Mouse (Mus musculus): ENCODE data around the gene Sgms1.

Gene Sgms1

DNA sequence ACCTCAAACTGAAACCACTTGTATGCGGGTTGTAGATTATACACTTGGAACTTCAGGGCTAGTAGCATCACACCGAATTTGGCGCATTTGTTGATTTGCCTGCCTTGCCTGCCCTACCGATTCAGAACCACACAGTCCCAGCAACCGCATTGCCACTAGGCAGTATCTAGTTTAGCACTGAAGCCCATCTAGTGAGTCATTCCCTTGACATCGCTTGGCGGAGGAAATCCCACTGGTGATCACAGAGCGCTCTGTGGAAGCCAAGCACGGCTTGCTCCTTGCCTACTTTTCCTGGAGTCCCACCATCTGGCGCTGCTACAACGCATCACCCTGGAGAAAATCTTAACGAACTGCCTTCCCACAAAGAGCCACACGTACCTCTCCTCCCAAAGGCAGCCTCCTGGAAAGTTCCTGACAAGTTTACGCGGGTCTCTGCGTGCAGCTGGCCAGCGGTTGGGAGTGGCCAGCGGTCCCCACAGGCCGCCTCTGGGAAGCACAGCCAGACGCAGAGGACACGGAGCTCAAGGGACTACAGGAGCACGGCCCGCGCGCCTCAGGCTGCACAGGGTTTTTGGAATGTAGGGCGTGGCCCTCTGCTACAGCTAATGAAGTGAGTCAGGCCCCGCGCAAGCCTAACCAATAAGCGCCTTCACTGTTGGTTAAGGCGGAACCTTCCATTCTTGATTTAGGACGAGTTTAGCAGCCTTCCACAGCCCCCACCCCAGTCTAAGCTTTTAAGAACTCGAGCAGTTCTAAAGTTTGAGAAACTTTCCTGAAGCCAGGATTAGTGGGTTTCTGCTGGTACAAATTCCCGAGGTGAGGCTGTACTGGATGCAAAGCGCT is 178.8 kb downstream of the Sgms1 start:
- DNase-seq (ENCODE audit: low read depth), result peak; percentile 83

GRCm38 (mm10) chr19:32210099-32210449 is 179.4 kb downstream of the Sgms1 start:
- no peak for DNase-seq (ENCODE audit: low read depth)

- no peak for DNase-seq (ENCODE audit: low read depth)
These were observed 187.1 kb downstream of the Sgms1 start for GRCm38 (mm10) chr19:32202131-32203114.

GRCm38 (mm10) chr19:32199861-32200574 is 189.5 kb downstream of the Sgms1 start:
- DNase-seq (ENCODE audit: low read depth), result no peak

GRCm38 (mm10) chr19:32199133-32199532 is 190.4 kb downstream of the Sgms1 start:
- DNase-seq (ENCODE audit: low read depth), result no peak

DNA sequence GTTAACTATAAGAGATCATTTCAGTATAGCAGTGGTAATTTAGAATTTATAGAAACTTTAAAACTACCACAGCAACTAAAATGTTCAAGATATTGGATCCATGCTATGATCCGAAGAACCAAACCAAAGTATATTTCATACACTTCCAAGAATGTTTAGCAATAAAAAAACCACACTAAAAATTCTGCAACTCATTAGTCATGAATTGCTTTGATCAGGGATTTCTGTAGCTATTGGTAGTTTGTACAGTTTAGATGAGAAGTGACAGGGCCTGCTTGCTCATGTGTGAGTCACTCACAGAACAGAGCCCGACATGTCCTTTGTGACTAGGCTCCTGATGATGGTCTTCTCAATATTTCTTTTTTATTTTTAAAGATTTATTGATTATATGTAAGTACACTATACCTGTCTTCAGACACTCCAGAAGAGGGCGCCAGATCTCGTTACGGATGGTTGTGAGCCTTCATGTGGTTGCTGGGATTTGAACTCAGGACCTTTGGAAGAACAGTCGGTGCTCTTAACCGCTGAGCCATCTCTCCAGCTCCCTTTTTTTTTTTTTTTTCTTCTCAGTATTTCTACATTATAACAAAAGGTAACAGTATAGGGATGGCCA is 190.9 kb downstream of the Sgms1 start:
- no peak for DNase-seq (ENCODE audit: low read depth)

- no peak for DNase-seq (ENCODE audit: low read depth)
These were observed 192.3 kb downstream of the Sgms1 start for GRCm38 (mm10) chr19:32196976-32197819.

- DNase-seq (ENCODE audit: low read depth), result no peak
These were observed 193.3 kb downstream of the Sgms1 start for GRCm38 (mm10) chr19:32196222-32196621.

DNA sequence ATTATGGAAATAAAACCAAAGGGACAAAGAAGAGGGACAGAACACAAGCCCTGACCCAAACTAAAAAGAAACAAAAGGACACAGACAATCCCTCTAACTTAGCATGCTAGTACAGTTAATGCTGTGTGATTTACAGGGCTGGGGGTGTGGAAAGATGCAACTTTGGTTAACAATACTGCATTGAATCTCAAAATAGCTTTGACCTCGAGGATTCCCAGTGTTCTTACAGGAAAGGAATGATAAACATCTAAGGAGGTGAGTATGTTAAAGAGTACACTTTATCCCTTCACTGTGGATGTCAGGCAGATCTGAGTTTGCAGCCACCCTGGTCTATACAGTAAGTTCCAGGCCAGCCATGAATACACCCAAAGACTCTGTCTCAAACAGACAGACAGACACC is 194.7 kb downstream of the Sgms1 start:
- DNase-seq (ENCODE audit: low read depth), result no peak

- DNase-seq (ENCODE audit: low read depth), result no peak
These were observed 195.4 kb downstream of the Sgms1 start for GRCm38 (mm10) chr19:32194074-32194473.

DNA sequence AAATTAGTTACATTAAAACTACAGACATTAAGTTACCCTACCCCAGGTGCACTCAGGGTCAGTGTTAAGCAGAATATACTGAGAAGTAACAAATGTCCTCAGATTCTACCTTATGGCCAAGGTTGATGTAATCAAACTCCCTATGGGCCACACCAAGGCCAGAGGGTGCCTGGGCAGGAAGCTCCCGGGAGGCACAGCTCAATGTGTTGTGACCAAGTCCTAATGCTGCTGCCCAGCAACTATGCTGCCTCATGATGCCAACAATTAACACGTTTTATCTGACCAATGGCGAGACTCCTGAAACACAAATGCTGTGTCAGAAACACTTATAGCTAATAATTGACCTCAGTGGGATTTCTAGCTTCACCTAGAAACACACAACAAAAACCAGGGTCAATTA is 197.9 kb downstream of the Sgms1 start:
- no peak for DNase-seq (ENCODE audit: low read depth)

DNA sequence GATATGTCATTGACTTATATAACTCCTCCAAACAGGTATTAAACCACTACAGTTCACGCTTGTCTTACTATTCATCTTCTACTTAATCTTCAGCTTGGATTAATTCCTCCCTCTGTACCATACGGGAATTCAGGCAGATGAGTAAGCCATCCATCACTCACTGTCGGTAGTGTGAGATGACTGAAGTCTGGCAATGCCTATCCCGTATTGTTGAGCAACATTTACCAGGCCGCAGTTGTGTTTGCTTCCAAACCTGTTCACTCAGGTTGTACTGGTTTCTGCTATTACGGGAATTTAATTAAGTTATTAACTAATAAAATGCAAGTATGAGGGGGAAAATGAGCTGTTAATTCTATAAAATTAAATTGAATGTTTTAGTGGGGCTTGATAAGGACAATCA is 199.6 kb downstream of the Sgms1 start:
- no peak for DNase-seq (ENCODE audit: low read depth)

DNA sequence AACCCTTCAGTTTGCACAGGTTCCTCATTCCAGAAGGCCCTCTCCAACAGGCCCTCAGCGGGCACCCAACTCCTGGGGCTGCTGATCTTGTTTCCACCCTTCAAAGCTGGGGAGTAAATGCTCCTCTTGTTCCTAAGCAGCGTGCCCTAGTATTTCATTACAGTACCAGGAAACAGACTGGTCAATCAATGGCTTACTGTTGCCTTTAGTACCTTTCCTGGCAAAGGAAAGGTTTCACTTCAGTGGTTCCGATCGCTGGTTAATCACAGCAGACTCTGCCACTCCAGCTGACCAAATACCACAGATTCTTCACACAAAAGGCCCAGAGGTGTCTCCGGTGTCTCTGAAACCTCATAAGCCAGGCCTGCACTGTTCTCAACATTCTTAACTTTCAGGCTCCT is 200.5 kb downstream of the Sgms1 start:
- DNase-seq (ENCODE audit: low read depth), result no peak

GRCm38 (mm10) chr19:32186594-32187092 is 202.9 kb downstream of the Sgms1 start:
- DNase-seq (ENCODE audit: low read depth), result no peak

DNA sequence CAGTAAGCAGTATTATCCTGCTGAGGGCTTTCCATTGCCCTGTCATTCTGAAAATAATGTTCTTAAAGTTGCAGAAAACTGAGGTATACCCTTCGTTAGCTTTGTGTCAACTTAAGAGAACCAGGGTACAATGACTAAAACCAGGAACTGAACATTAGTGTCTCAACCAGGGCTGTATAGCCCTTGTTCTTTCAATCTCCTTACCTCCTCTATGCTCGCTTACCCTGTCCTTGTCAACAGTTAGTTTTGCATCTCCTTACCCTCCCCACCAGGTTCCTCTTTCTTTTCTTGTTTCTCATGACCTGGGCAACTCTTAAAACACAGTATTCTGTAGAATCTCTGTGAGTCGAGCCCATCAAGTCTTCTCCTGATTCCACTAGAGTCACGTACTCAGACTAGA is 206.5 kb downstream of the Sgms1 start:
- DNase-seq (ENCODE audit: low read depth), result no peak

- no peak for DNase-seq (ENCODE audit: low read depth)
These were observed 207.0 kb downstream of the Sgms1 start for GRCm38 (mm10) chr19:32182471-32182870.

DNA sequence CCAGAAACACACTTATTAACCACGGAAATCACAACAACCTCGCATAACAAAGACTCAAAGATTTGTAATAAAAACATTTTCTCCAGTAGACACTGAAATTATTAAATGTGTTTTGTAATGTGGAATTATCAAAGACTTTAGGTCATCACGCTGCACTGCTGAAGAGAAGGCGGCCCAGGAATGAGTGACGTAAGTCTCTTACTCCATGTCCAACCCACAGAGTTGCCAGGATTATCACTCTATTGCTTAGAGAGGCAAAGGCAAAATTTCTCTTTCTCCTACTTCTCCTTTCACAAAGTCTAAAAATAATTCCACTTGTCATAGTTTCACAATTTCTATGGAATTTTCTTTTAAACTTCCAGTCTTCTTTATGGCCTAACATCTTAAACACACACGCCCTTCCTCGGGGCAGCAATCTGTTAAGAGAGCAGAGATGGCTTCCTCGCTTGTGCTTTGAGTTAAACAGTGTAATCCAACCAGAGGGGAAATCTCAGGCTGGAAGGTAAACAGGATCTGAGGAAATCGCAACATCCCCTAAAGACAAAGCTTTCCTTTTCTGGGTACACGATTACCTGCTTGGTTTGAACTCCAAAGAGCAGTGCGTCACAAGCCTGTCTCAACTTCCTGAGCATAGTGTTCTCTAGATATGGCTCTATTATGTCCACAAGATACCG is 207.7 kb downstream of the Sgms1 start:
- DNase-seq (ENCODE audit: low read depth), result no peak

DNA sequence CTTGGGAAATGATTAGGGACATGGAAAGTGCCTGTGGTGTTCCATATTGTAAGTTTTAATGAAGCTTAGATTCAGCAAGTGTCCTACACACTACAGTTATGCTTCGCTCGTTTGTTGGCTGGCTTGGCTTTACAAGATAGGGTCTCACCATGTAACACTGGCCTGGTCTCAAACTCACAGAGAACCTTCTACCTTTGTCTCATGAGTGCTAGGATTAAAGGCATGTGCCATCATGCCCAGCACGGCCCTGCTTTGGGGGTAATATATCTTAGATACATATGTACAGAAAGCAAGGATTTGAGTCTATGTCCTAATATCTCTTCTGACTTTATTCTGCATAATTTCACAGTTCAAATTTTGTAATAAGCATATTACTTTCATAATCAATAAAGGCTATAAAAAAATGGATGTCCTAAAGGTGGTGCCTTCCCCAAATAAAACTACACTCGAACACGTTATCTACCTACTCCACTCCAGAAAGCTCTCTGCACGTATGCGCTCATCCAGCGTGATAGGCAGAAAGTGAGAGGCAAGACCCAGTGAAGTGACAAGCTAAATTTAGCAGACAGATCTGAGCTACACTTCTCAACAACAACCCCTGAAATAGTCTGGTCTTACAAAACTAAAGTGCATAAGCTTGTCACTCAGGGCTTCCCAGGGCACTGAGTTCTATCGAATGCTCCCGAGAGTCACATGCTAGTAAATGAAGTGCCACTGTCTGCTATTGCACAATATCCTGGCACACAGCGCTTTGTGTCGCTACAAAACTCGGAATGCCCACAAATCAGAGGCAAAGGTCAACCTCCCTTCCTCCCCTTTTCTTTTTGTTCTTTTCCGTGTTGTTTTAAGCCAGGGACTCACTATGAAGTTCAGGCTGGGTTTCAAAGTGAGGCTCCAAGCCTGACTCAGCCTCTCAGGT is 208.5 kb downstream of the Sgms1 start:
- peak; percentile 72 for DNase-seq (ENCODE audit: low read depth)

DNA sequence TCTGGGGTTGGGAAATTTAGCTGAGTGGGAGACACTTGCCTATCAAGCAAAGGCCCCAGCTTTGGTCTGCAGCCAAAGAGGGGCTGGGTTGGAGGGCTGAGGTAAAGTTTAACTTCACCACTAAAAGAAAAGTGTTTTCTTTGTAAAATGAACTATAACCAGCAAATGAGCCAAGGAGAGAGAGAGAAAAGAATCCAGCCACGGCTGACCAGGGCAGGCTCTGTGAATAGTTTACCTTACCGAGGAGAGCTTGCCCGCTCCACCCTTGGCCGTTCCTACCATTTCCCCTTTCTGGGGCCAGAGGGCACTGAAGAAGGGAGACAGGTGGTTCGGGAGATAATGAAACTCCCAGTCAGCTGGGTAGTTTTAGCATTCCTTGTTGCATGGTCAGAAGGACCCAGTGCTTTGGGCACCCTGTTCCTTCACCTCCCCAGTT is 209.5 kb downstream of the Sgms1 start:
- peak; percentile 68 for DNase-seq (ENCODE audit: low read depth)
